Mouse (Mus musculus): Measurements from ENCODE around the gene Spa17.

Spa17 gene

DNA sequence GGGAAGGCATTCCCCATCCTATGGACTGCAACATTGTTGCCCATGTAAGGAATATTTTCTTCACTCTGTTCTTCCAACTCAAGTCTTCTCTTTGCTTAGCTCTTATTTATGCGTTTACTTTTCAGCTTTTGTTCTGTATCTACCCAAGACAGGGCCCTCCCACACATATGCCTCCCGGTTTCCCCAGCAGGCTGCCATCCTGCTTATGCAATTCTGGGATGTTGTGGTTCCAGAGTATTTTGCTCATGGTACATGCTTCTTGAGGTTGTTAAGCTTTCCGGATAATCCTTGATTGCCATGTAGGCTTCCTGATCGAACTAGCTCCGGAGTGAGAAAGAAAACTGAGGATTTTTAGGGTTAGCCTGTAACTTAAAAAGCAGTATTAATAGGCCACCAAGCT lies 1.7 kb upstream of the Spa17 start:
- DNase-seq = no peak

DNA sequence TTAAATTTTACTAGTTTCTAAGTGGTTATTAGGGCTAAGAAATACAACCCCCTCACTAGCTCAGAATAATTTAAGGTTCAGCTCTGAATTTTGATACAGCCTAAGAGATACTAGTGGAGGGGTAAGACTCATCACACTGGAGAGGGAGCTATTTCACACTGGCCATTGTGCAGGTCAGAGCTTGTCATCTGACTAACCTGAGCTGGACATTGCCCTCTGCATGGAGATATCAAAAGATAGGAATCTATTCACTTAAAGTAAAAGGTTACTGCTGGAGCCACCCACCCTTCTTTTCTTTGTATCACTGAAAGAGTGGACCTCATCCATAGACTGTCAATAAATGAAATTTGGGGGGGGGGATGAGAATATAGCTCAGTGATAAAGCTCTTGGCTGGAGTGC lies 794 bp upstream of the Spa17 start:
- no peak for DNase-seq

DNA sequence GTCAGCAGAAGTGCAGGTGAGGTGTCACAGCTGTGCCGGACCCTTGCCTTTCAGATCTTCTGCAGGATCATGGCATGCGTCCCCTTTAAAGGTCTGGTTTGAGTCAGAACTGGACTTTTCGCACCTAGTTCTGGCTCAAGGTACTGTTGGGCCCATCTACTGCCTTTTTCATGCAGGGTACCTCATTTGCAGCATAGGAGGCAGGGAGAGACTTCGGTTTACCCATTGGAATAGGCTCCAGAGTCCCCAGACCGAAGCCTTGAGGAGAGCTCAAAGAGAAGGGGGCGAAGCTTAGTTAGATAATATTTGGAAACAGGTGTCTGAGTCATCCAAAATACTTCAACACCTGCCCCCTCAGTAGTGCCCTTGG lies 374 bp upstream of the Spa17 start:
- DNase-seq = no peak

DNA sequence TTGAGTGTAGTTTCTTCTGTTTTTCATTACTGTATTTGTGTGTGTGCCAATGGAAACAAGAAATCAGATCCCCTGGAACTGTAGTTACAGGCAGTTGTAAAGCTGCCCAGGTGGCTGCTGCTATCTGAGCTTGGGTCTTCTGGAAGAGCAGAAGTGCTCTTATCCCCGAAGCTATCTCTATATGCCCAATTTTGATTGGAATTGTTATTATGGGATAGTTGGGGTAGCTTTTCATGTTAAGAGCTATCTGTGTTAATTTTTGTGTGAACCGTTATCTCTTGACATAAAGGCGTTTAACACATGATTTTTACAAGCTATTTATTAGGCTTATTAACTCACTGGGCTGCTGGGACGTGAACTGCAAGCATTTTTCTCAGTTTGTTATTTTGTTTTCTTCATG lies 4.0 kb downstream of the Spa17 start:
- no peak for DNase-seq

DNA sequence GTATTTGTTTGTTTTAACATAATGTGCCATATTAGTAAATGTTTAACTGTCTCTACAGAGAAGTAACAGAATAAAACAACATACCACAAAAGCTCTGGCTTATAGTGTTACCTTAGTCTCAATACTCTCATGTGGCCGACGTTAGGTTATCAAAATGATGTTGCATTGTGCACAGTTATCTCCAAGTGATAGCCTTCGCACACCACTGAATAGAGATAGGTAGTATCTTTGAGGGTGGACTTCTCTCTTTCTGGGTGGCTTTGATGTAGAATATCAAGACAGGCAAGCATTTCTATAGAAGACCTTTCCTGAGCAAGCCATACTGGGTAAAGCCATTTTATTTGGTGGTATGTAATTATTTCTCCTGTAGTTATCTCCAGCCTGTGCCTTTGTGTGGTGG lies 8.4 kb downstream of the Spa17 start:
- DNase-seq = no peak

DNA sequence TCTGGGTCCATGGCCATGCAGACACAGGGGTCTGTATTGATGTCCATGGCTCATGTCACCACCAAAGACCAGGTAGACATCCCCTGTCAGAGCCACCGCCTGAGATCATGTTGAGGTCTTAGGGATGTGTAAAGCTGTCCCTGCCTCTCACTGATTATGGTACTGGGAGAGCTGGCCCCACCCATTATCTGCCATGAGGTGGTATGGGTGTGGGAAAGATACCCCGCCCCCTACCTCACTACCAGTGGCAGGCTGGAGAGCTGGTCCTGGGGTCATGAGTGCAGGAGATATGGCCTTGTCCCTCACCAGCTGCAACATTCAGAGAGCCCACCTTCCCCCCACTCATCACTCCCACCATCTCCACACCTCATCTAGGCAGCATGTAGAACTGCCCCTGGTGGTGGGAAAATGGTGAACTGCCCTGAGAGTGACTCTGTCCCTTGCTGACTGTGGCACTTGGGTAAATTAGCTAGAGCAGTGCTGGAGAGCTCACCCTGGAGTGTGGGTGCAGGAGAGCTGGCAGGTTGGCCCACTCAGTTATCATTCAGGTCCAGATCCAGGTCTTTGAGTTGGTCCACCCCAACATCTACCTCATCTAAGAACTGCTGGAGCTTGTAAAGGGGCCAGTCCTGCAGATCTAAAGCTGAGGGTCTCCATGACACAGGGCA lies 12.8 kb downstream of the Spa17 start:
- no peak for DNase-seq

DNA sequence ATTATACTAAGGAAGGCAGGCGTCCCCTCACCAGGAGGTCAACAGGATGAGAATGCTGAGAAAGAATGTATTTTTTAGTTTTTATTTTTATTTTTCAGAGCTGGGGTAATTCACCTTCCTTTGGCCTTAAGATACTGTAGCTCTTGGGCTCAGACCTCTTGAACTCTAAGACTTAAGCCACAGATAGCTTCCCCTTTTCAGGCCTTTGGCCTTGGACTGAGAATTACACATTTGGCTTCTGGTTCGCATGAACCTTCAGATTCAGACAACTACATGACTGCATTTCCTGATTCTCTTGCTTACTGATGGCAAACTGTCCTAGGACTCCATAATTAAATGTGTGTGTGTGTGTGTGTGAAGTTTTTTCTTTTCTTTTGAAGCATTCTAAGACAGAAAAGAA lies 14.9 kb downstream of the Spa17 start:
- DNase-seq = no peak

DNA sequence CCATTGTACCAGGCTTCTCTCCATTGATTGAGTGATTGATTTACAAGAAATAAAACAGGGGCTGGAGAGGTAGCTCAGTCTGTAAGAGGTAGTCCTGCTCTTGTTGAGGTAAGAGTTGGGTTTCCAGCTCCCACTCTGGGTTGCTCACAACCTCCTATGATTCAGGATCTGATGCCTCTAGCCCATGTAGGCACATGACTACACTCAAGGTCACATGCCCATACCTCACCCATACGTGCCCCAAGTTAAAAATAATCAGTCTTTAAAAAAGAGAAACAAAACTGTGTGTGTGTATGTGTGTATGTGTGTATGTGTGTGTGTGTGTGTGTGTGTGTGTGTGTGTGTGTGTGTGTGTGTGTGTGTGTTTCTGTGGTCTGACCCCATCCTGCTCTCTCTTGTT lies 18.0 kb downstream of the Spa17 start:
- DNase-seq = no peak

DNA sequence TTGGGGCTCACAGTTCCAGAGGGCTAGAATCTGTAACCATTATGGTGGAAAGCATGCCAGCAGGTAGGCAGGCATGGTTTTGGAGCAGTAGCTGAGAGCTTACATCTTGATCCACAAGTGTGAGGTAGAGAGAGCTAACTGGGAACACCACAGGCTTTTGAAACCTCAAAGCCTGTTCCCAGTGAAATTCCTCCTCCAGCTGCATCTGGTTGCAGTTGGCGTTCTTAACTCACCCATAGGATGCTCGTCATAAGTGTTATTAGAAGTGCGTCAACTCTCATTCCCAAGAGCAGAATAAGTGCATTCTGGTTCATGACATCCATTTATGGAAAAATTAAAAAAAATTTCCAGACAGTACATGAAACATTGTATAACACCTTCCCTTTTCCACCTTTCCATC lies 19.8 kb downstream of the Spa17 start:
- DNase-seq = no peak

DNA sequence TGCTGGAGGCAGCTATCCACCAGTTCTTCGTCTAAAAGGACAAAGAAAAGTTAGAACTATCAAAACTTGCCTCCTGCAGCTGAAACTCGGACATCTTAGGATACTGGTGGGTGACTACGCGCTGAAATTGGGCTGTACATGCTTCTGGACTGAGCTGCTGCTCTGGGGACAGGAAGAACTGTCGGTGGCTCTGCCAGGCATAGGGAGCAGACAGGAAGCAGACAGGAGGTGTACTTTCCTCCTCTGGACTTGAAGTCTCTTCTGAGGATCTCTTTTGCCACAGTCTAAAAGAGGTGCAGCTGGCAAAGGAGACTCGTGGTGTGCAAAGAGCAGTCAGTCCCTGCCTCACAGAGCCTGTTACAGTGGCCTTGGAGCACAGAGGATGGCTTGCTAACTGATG lies 20.9 kb downstream of the Spa17 start:
- DNase-seq = no peak

DNA sequence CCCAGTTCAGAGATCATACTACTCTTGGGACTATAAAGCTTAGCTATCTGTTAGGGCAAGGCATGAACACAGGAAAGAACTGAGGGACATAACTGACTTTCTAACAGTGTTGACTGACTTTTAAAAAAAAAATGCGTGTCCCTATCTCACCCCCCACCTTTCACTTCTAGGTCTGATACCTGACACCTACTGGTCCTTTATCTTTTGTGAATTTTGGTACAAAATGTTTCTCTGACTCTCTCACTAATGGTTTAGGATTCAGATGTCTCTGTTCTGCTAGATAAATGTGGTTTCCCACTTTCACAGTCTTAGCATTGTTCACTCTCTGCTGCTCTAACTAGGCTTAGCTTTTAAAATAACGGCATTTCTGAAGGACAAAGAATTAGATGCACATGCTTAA lies 21.5 kb downstream of the Spa17 start:
- DNase-seq = no peak

DNA sequence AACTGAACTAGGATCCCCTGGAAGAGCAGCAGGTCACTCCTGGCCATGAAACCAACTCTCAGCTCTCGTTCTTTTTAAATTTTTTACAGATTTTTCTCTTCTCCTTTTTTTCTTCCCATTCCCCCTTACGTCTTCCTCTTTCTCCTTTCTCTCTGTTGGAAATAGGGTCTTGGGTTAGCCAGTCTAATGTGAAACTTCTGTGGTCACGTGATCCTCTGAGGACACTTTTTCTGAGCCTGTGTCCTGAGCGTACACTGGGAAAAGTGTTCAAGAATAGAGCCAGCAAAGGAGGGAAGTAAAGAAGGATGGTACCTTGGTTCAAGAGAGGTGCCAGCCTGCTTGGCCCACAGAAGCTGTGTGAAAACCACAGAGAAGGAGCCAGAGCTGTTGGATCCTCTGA lies 23.1 kb downstream of the Spa17 start:
- DNase-seq = no peak

DNA sequence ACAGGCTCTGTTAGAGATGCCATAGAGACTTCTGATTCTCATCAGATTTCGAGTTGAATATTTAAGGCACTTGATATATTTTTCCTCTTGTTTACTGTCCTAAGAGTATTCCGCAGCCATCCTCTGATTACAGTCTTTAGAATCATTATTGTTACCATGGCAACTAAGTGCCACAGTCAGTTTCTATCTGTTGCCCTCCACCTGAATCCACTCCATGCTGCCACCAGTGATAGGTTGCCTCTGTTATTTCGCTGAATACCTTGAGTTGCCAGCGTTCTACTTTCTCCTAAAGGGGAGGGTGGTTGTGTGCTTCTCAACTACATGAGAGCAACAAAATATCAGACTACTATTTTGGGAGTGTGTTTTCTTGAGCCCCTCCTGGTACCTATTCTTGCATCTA lies 26.8 kb downstream of the Spa17 start:
- no peak for DNase-seq

DNA sequence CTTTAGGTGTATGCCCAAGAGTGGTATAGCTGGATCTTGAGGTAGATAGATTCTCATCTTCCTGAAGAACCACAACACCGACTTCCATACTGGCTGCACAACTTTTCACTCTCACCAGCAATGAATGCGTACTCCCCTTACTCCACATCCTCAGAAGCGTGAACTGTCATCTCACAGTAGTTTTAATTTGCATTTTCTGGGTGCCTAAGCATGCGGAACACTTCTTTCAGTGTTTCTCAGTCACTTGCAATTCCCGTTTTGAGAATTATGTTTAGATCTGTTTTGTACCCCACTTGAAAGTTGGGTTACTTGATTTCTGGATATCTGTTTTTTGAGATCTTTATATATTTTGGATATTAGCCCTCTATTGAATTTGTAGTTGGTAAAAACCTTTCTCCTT lies 29.9 kb downstream of the Spa17 start:
- no peak for DNase-seq

DNA sequence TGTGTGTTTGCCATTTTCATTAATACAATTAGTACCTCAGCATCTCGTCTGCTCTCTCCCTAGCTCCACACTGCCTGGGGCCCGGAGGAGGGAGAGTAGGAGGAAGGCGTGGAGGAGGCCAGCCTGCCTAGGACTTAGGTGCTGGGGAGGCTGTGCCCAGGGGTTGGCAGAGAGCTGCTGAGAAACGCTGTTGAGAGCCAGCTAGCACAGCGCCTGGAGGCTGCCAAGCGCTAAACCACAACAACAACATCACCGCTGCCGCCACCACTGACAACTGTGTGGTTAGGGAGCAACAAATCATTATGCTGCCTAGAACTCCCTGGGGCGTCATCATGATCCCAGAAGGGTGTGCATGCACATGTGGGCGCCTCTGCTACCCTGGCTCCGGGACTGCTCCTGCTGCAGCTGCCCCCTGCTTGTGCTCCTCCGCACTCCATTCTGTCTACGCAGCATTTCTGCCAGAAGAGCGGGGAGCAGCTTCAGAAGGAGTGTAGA lies 37.0 kb downstream of the Spa17 start:
- peak; percentile 22 for DNase-seq

DNA sequence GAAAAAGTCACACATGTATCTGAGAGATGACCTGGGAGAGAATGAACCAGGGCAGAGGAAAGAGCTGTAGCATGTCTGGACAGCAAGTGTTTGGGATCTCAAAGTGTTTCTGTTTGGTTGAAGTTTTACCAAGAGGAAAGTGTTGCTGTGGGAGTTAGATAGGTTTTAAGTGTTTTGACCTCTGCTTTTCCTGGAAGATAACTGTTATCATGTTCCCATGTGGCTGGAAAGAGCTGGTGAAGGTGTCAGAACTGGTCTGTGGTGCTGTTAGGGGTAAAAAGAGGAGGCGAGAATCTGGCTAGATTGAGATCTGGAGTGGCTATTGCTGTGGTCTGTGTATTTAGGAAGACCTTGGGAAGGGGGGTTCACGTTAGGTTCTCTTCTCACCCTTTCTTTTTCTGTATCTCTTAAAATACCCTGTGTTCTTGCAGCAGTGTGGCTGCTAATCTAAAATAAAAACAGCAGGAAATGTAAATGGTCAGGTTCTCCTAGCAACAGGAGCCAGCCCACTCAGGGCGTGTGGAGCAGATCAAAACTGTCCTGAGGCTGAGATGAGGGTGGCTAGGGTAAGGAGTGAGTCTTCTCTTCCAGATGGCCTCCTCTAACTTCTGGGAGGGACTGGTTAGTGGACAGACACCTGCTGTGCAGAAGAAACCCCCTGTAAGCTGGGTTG lies 41.2 kb downstream of the Spa17 start:
- DNase-seq = no peak

DNA sequence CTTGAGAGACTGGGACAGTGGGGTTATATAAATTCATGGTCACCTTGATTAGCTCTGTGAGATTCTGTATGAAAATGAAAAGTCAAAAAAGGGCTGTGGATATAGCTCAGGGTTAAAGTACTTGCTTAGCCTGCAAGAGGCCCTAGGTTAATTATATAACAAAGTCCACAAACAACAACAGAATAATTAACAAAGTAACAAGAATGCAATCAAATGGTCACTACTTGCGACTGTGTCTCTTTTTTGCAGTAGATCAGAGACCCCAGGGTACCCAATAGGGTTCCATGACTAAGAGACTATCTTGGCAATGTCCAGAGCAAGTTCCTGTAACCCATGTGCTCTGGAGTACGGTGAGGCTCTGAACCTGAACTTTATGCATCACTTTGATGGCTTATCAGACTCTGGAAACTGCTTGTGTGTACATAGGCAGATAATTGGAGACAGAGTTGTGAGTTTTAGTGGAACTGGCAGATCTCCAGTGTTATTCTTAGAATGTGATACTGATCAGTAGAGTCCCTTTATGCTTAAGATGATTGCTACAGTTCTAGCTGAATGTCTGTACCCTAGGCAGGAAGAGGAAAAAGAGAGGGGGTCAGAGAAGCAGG lies 44.2 kb downstream of the Spa17 start:
- no peak for DNase-seq

DNA sequence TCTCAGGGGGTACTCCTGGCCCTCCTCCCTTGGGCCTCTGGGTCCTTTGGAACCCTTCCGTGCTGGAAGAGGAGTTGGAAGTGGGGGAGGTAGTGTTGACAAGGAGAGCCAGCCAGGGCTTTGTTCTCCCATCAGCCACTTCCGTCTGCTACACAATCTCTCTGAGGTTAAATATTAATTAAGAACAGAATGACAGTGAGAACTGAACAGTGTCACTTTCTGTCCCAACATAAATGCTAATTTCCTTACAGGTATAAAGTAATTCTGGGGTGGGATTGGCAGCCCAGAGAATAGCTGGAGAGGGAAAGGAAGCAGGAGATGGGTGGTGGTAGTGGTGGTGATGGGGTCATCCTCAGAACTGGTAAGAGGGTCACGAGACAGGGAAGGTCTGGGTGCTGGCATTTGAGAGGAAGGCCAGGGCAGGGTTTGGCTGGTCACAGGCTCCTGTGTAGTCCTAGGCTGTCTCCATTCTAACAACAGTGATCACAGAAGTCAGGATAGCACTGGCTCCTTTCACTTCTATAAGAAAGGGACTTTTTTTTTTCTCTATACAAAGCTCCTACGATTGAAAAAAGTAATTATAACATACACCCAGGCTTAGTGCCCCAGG lies 44.8 kb downstream of the Spa17 start:
- DNase-seq = no peak

DNA sequence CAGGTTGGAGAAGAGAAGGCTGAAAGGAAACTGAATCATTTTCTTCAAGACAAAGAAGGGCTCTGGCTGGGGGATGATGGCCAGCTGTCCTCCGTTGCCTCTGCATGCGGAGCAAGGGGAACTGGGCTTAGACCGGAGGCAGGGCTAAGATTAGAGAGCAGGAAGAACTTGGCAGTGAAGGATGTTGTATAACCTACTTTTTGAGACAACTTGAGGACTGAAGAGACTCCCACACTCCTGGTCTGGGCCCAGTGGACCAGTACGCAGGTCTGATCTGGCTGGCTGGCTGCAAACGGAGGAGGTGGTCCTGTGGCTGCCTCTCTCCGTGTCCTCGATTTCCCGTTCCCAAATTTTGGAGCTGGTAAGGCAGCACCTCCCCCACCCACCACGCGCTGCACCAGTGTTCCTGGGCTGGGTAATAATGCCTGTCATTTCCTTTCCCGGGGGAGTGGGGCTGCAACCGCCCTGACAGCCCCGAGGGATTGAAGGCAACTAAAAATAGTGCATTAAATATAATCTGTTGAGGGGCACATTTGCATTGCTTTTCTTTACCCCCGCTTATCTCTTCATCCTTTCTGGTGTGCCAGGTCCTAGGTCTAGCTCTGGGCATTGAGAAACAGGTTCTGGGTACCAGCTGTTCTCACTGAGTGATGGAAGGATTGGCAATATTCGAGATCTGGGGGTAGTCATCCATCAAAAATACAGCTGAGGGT lies 45.5 kb downstream of the Spa17 start:
- DNase-seq = no peak

DNA sequence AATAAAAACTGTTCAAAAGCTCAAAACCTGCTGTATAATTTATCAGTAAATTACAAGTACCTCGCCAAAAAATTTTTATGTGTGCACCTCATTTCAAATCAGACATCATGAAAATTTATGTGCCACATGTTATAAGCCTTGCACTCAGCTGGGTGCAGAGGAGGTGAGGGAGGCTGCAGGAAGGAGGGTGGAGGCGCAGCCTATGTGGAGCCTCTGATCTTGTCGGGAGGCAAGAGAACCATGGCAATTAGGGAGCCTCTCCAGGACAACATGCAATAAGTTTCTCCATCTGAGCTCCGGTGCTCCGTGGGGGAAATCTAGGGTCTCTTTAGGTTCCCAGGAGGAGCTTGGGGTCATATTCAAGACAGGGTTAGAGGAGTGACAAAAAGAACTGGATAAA lies 46.1 kb downstream of the Spa17 start:
- DNase-seq = no peak

DNA sequence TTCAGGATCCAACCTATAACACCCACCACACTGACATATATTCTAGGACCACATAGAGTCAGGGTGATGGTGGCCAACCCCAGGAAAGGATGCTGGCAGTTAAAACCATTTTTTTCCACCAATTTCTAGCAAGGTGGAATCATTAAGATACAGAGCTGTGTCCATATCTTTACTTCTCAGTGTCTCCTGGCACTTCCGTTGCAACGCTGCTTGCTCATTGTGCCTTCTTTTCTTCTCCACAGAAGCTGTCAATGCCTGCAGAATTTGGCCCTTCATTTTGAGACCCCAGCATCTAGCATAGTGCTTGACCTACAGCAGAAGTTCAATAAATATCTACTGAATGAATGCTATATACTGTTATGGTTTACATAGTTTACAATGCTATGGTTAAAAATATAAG lies 46.5 kb downstream of the Spa17 start:
- DNase-seq = no peak

DNA sequence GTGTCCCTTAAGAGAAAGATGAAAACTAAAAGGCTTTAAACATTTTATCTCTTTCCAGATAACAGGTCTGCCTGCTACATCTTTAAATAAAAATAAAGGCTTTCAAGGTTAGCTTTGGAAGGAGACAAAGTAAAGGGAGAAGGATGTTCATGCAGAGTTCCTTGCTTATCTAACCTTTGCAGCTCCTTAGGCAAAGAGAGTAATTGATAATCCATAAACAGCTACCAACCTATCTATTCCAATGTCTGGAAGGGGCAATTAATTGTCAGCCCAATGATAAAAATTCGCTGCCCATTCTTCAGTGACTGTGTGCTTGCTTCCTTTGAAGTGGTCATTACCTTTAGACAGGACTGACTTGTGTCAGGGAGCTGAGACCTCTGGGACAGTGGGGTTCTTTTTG lies 49.7 kb downstream of the Spa17 start:
- no peak for DNase-seq

DNA sequence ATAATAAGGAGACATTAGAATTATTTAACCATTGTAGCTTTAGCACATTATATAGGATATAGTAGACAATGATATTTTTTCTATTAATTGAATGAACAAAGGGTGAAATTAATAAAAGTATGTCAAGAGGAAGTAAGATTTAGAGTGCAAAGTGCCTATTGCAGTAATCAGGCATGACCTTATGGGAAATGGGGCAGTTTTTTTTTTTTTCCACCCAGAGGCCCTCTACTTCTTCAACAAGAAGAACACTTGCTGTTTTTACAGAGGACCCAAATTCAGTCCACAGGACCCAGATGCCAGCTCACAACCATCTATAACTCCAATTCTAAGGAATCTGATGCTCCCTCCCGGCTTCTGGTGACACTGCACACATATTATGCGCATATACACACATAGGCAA lies 52.9 kb downstream of the Spa17 start:
- no peak for DNase-seq

DNA sequence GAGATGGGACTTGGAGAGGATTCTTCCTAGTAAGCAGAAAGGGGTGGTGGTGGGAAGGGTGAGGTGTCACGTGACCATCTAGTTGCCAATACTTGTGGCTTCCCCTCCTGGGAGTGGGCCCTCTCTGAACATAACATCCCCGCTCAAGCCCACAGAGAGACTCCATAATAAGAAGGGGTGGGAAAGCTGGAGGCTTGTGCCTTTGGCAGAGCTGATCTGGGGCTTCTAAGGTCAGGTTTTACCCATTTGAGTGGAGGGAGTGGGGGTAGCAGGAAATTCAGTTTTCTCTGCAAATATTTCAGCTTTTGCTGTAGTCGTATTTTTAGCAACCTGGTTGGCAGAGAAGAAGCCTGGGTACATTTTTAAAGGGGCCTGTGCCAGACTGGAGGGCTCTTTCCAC lies 57.2 kb downstream of the Spa17 start:
- DNase-seq = no peak

Measured in thymus, postnatal 25 days (tissue).